Mouse (Mus musculus) ovary, adult 18-20 months (tissue): Measurements from ENCODE around the gene Epo.

Experiments
- DNase-seq: peaks from one replicate; pipeline ENCODE4 v3.0.0; 2022; ENCODE audit warnings: low spot score, mixed read lengths

The Epo gene

GRCm38 (mm10) chr5:137476964-137477363 is 56.1 kb downstream of the Epo start, which contains the start of gene Zan:
Gene Zan, minus strand, starts transcription at chr5:137477064.
- DNase-seq = no peak

GRCm38 (mm10) chr5:137474351-137474750 is 58.7 kb downstream of the Epo start:
- no peak for DNase-seq

DNA sequence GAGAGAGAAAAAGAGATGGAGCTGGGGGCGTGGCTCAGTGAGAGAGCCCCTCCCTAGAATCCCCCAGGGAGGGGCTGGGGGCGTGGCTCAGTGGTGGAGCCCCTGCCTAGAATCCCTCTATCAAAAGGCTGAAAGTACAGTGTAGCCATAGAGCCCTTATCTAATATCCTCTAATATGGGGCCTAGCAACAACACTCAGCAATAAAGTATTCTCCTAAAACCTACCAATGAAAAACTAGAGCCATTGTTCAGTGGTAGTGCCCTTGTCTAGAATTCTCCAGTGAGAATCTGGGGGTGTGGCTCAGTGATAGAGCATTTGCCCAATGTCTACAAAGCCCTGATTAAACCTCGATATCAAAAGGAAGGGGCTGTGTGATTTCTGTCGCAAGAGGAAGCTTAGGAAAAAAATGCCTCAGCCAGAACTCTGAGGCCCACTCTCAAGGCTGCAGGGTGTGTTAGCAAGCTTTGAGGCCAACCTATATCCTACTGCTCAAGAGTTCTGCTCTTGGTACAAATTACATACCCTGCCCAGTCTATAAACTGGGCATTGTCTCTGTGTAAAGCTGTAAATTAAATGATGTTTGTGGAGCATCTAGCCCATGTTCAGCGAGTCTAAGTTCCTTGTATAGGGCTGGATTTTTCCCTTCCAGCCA is 60.7 kb downstream of the Epo start:
- DNase-seq = no peak

GRCm38 (mm10) chr5:137466946-137467345 is 66.1 kb downstream of the Epo start:
- DNase-seq = no peak

GRCm38 (mm10) chr5:137465049-137465448 is 68.0 kb downstream of the Epo start:
- no peak for DNase-seq

- no peak for DNase-seq
Measured at GRCm38 (mm10) chr5:137455866-137456591, 77.0 kb downstream of the Epo start.

GRCm38 (mm10) chr5:137455206-137455605 is 77.8 kb downstream of the Epo start:
- DNase-seq = no peak

DNA sequence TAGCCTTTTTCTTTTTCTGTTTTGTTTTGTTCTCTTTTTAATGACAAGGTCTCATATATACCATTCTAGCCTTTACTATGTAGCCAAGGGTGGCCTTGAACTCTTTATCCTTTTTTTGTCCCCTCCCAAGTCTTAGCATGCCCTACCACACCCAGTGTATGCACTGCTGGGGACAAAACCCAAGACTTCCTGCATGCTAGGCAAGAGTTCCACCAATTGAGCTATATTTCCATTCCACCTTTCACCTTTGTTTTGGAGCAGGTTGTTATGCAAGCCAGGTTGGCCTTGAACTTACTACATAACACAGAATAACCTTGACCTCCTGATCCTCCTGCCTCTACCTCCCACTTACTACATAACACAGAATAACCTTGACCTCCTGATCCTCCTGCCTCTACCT is 87.5 kb downstream of the Epo start:
- no peak for DNase-seq

- DNase-seq = peak; percentile 41
Measured at GRCm38 (mm10) chr5:137440216-137440855, 92.7 kb downstream of the Epo start.

DNA sequence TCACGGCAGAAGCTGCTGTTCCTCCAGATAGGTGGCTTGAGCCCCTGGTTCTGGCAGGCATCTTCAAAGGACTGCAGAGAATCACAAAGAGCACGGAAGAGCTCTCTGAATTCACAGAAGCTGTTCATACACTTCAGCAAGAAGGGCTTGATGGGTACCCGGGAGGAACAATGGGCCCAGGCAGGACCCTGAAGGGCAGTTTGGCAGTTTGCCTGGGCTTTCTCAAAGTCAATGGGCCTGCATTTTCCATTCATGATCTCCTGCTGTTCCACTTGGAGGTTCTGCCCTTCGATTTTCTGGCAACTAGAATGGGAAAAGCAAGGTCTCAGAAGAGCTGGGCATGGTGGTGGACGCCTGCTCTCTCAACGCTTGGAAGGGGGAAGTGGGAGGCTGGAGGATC is 99.2 kb downstream of the Epo start:
- DNase-seq = no peak
